Mouse (Mus musculus): ENCODE measurements around the gene Nutm2.

DNA sequence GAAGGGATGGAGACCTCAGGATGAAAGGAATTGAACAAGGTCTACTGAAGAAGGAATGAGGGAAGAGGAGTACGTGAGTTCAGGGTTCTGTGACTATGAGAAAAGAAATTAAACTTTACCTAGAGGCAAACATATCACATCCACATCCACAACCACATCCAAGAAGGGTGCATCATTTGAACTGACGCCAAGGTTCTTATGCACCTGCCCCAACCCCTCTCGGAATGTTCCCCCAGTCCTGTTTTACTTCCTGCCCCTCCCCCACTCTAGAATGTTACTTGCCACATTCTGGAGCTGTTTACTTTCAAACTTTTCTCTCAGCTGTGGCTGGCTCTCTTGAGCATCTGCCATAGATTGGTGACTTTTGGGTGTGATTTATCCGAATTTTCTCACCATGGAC lies at the start of gene Nutm2:
- no peak for TF ChIP-seq CTCF (IDR thresholded peaks at IDR 0.05; ENCODE audit: low read depth)
- TF ChIP-seq EP300 (IDR thresholded peaks at IDR 0.05; ENCODE audit: low read depth), result no peak

All from liver, embryonic 14.5 days (tissue).